Mouse (Mus musculus) liver, adult 2 months (tissue): ENCODE results near the gene Vopp1.
A peak's percentile ranks its signal among the peaks of the same experiment; 100 is the strongest.

Source experiments
- CTCF ChIP-seq: fragments of 200-500 bp; IDR thresholded peaks from 2 replicates; pipeline ENCODE4 v1.5.1; 2011; ENCODE audit warnings: low read depth, low read length, control low read depth
- POLR2A ChIP-seq: fragments of 200-500 bp; IDR thresholded peaks from 2 replicates; pipeline ENCODE4 v1.6.1; 2011; ENCODE audit warnings: low read length, control low read depth; ENCODE audit not compliant: insufficient read depth; ENCODE audit errors: extremely low read depth

GRCm38 (mm10) chr6:57859043-57860042 is 34.4 kb upstream of the Vopp1 start:
- TF ChIP-seq POLR2A (no peak), CTCF (peak; percentile 47)
